Mouse (Mus musculus) ZHBTc4 (cell line): Measurements from ENCODE around the gene Clptm1.

Source experiments
- DNase-seq: peaks from one replicate; pipeline ENCODE4 v3.0.0-alpha.2; 2011; ENCODE audit warnings: low read depth, low spot score

Gene Clptm1

GRCm38 (mm10) chr7:19691873-19692865, 27.3 kb upstream of the Clptm1 start, which contains the start of gene Apoc1:
Gene Apoc1, minus strand, starts transcription at chr7:19692660.
- peak; percentile 98 for DNase-seq

- DNase-seq = peak; percentile 76
Measured at GRCm38 (mm10) chr7:19691434-19691833, 26.6 kb upstream of the Clptm1 start.

- DNase-seq = no peak
Measured at GRCm38 (mm10) chr7:19690845-19691244, 26.0 kb upstream of the Clptm1 start.

GRCm38 (mm10) chr7:19688611-19689010, 23.8 kb upstream of the Clptm1 start:
- no peak for DNase-seq

GRCm38 (mm10) chr7:19688101-19688500, 23.3 kb upstream of the Clptm1 start:
- no peak for DNase-seq

- peak; percentile 95 for DNase-seq
Measured at GRCm38 (mm10) chr7:19686927-19687583, 22.2 kb upstream of the Clptm1 start.

- DNase-seq = no peak
Measured at GRCm38 (mm10) chr7:19686521-19686920, 21.7 kb upstream of the Clptm1 start.

- DNase-seq = no peak
Measured at GRCm38 (mm10) chr7:19685374-19685773, 20.5 kb upstream of the Clptm1 start.

- DNase-seq = no peak
Measured at GRCm38 (mm10) chr7:19683771-19684201, 19.0 kb upstream of the Clptm1 start.

GRCm38 (mm10) chr7:19682979-19683378, 18.1 kb upstream of the Clptm1 start:
- no peak for DNase-seq

GRCm38 (mm10) chr7:19681202-19681694, 16.4 kb upstream of the Clptm1 start, which contains the start of the genes Gm44805 and Apoc4:
Gene Gm44805, minus strand, starts transcription at chr7:19681423.
Gene Apoc4, minus strand, starts transcription at chr7:19681479.
- DNase-seq = no peak

- no peak for DNase-seq
Measured at GRCm38 (mm10) chr7:19680702-19681101, 15.9 kb upstream of the Clptm1 start.

- no peak for DNase-seq
Measured at GRCm38 (mm10) chr7:19678901-19679300, 14.1 kb upstream of the Clptm1 start.

GRCm38 (mm10) chr7:19677872-19678271, 13.0 kb upstream of the Clptm1 start, which contains the start of gene Apoc2:
Gene Apoc2, minus strand, starts transcription at chr7:19677941.
- DNase-seq = no peak

- DNase-seq = no peak
Measured at GRCm38 (mm10) chr7:19676662-19677061, 11.8 kb upstream of the Clptm1 start.

GRCm38 (mm10) chr7:19675824-19676223, 11.0 kb upstream of the Clptm1 start:
- DNase-seq = no peak

- no peak for DNase-seq
Measured at GRCm38 (mm10) chr7:19673083-19673699, 8.4 kb upstream of the Clptm1 start.

GRCm38 (mm10) chr7:19671511-19671910, 6.7 kb upstream of the Clptm1 start:
- no peak for DNase-seq

- DNase-seq = peak; percentile 96
Measured at GRCm38 (mm10) chr7:19668947-19669721, 4.3 kb upstream of the Clptm1 start.

GRCm38 (mm10) chr7:19667434-19667833, 2.6 kb upstream of the Clptm1 start:
- no peak for DNase-seq

- DNase-seq = peak; percentile 68
Measured at GRCm38 (mm10) chr7:19666750-19667149, 1.9 kb upstream of the Clptm1 start.
